Mouse (Mus musculus) MEL (cell line): ENCODE results near the gene Ccdc86. TPM values are rescaled to one million over a fixed set of nuclear protein-coding genes. Genes with fewer than 3 reads are reported as not detected.

ENCODE experiments used
- DNase-seq: peaks from one replicate; pipeline ENCODE4 v3.0.0; 2011; ENCODE audit warnings: low read depth, low spot score
- H3K27ac ChIP-seq: 2 replicates; pipeline ENCODE4 v1.5.1; 2012; ENCODE audit warnings: low read depth, mild to moderate bottlenecking, control low read depth, low read length, moderate library complexity; ENCODE audit not compliant: control insufficient read depth
- H3K27me3 ChIP-seq, 2 experiments: fragments of 150-350 bp in 1 of 2; sonication (generic) in 1 of 2; 2 replicates each; pipeline ENCODE4 v1.6.1; 2012; ENCODE audit warnings: low read length in 2 of 2, mild to moderate bottlenecking in 2 of 2, improper control_type of control experiment in 1 of 2, moderate library complexity in 1 of 2; ENCODE audit not compliant: insufficient read depth in 2 of 2, control insufficient read depth in 1 of 2
- H3K36me3 ChIP-seq, 2 experiments: 2 replicates each; pipeline ENCODE4 v1.6.1; 2012 to 2014; ENCODE audit warnings: low read length in 2 of 2, improper control_type of control experiment in 1 of 2, inconsistent platforms in 1 of 2, mild to moderate bottlenecking in 1 of 2; ENCODE audit not compliant: insufficient read depth in 2 of 2, control insufficient read depth in 1 of 2
- H3K4me1 ChIP-seq, 2 experiments: fragments of 150-350 bp in 1 of 2; sonication (generic) in 1 of 2; 2 replicates each; pipeline ENCODE4 v1.6.1; 2012; ENCODE audit warnings: low read length in 2 of 2, improper control_type of control experiment in 1 of 2, mild to moderate bottlenecking in 1 of 2; ENCODE audit not compliant: insufficient read depth in 2 of 2, control insufficient read depth in 1 of 2
- H3K4me3 ChIP-seq, 2 experiments: fragments of 150-350 bp in 1 of 2; sonication (generic) in 1 of 2; 2 replicates each; pipeline ENCODE4 v1.5.1; 2012; ENCODE audit warnings: low read depth in 2 of 2, low read length in 2 of 2, mild to moderate bottlenecking in 2 of 2, moderate library complexity in 2 of 2, control low read depth in 1 of 2, improper control_type of control experiment in 1 of 2; ENCODE audit not compliant: control insufficient read depth in 1 of 2, insufficient read depth in 1 of 2
- H3K79me2 ChIP-seq: 2 replicates; pipeline ENCODE4 v1.6.1; 2012; ENCODE audit warnings: mild to moderate bottlenecking, low read length, moderate library complexity; ENCODE audit not compliant: control insufficient read depth, poor library complexity, insufficient read depth
- H3K9ac ChIP-seq: 2 replicates; pipeline ENCODE4 v1.6.1; 2012; ENCODE audit warnings: low read depth, mild to moderate bottlenecking, control low read depth, low read length, moderate library complexity; ENCODE audit not compliant: control insufficient read depth, poor library complexity, severe bottlenecking
- H3K9me3 ChIP-seq: fragments of 150-350 bp; sonication (generic); replicated peaks from 2 replicates; pipeline ENCODE4 v1.6.1; 2012; ENCODE audit warnings: mild to moderate bottlenecking, low read length, improper control_type of control experiment, moderate library complexity; ENCODE audit not compliant: insufficient read depth
- BHLHE40 ChIP-seq: IDR thresholded peaks from 2 replicates; pipeline ENCODE4 v1.6.1; 2012; ENCODE audit warnings: low read depth, mild to moderate bottlenecking, inconsistent platforms, low read length, improper control_type of control experiment, borderline replicate concordance
- CHD1 ChIP-seq: IDR thresholded peaks from 2 replicates; pipeline ENCODE4 v1.6.1; 2012; ENCODE audit warnings: low read depth, mild to moderate bottlenecking, inconsistent platforms, low read length, improper control_type of control experiment
- CTCF ChIP-seq, 3 experiments: IDR thresholded peaks in 2 of 3; conservative IDR thresholded peaks in 1 of 3; 2 replicates each; pipeline ENCODE4 v1.5.1; 2011 to 2012; ENCODE audit warnings: low read length in 3 of 3, low read depth in 2 of 3, mild to moderate bottlenecking in 2 of 3, improper control_type of control experiment in 1 of 3, inconsistent platforms in 1 of 3, mixed read lengths in 1 of 3, moderate library complexity in 1 of 3; ENCODE audit not compliant: control insufficient read depth in 1 of 3, insufficient read depth in 1 of 3, poor library complexity in 1 of 3, severe bottlenecking in 1 of 3
- EP300 ChIP-seq, 2 experiments: IDR thresholded peaks; 2 replicates each; pipeline ENCODE4 v1.6.1; 2011; ENCODE audit warnings: improper control_type of control experiment in 2 of 2, low read length in 2 of 2, low read depth in 1 of 2, mild to moderate bottlenecking in 1 of 2
- GATA1 ChIP-seq: IDR thresholded peaks from 2 replicates; pipeline ENCODE4 v1.6.1; 2011; ENCODE audit warnings: low read depth, low read length, improper control_type of control experiment
- KAT2A ChIP-seq: conservative IDR thresholded peaks from 2 replicates; pipeline ENCODE4 v1.6.1; 2012; ENCODE audit warnings: low read depth, low read length, improper control_type of control experiment, inconsistent platforms
- MAX ChIP-seq: IDR thresholded peaks from 2 replicates; pipeline ENCODE4 v1.6.1; 2011; ENCODE audit warnings: low read length, improper control_type of control experiment
- MAZ ChIP-seq: IDR thresholded peaks from 2 replicates; pipeline ENCODE4 v1.6.1; 2012; ENCODE audit warnings: low read depth, mild to moderate bottlenecking, inconsistent platforms, low read length, improper control_type of control experiment
- NRF1 ChIP-seq: IDR thresholded peaks from 2 replicates; pipeline ENCODE4 v1.6.1; 2014; ENCODE audit warnings: low read depth, mild to moderate bottlenecking, inconsistent platforms, low read length, improper control_type of control experiment, moderate library complexity; ENCODE audit not compliant: poor library complexity, insufficient read depth, severe bottlenecking
- RAD21 ChIP-seq: IDR thresholded peaks from 2 replicates; pipeline ENCODE4 v1.6.1; 2011; ENCODE audit warnings: mild to moderate bottlenecking, low read depth, low read length, improper control_type of control experiment
- SMC3 ChIP-seq: IDR thresholded peaks from 2 replicates; pipeline ENCODE4 v1.6.1; 2011; ENCODE audit warnings: low read depth, low read length, improper control_type of control experiment
- TAL1 ChIP-seq: IDR thresholded peaks from 2 replicates; pipeline ENCODE4 v1.6.1; 2012; ENCODE audit warnings: mild to moderate bottlenecking, inconsistent platforms, low read length, moderate library complexity, mixed read lengths
- TCF12 ChIP-seq: IDR thresholded peaks from 2 replicates; pipeline ENCODE4 v1.6.1; 2014; ENCODE audit warnings: low read depth, mild to moderate bottlenecking, inconsistent platforms, low read length, improper control_type of control experiment, moderate library complexity
- UBTF ChIP-seq: IDR thresholded peaks from 2 replicates; pipeline ENCODE4 v1.6.1; 2012; ENCODE audit warnings: low read depth, mild to moderate bottlenecking, inconsistent platforms, low read length, improper control_type of control experiment, moderate library complexity, borderline replicate concordance; ENCODE audit not compliant: insufficient read depth
- ZC3H11A ChIP-seq: IDR thresholded peaks from 2 replicates; pipeline ENCODE4 v1.6.1; 2012; ENCODE audit warnings: low read depth, mild to moderate bottlenecking, inconsistent platforms, low read length, improper control_type of control experiment
- ZMIZ1 ChIP-seq: IDR thresholded peaks from 2 replicates; pipeline ENCODE4 v1.6.1; 2012; ENCODE audit warnings: low read depth, mild to moderate bottlenecking, inconsistent platforms, low read length, improper control_type of control experiment, moderate library complexity
- polyA plus RNA-seq, 2 experiments: library from polyadenylated mRNA; stranded (reverse) in 1 of 2; unstranded in 1 of 2; fragments of >175 nt in 1 of 2; fragments of >200 nt in 1 of 2; gene quantifications; 2 replicates each; pipeline versions ENCODE4 v1.2.1 to v1.2.4; 2012; ENCODE audit warnings: low replicate concordance in 2 of 2, low read depth in 1 of 2; ENCODE audit not compliant: insufficient read length in 2 of 2, insufficient read depth in 1 of 2, missing spikeins in 1 of 2
- total RNA-seq: library from RNA; depleted of rRNA; stranded (reverse); fragments of 300-350 nt; gene quantifications from 2 replicates; pipeline ENCODE4 v1.2.3, GENCODE M21; 2012

Ccdc86 gene
- total and polyA plus RNA-seq, 3 experiments = 29.5 to 50.9 TPM; not detected in 1

- Histone ChIP-seq H3K27ac (peak within 1 kb of the TSS; percentile 54), H3K4me3 (0 out of 4 replicates have a peak within 1 kb of the TSS, but pooled peaks of 1 of the 2 experiments have one; percentile 4), H3K4me1 (peaks cover 10 to 32% of the 10 kb centered on the region in 2 experiments), H3K36me3 (peaks cover 0 to 20% of the 10 kb centered on the region in 2 experiments; a peak in 2 of 4 replicates), H3K9me3 (no peaks in the 10 kb centered on the region)
- DNase-seq = peak; percentile 74
- TF ChIP-seq TCF12 (0 out of 2 replicates have a peak, but pooled peaks have one; percentile 35), TAL1 (0 out of 2 replicates have a peak, but pooled peaks have one; percentile 20), EP300 (IDR thresholded peaks at IDR 0.05; ENCODE audit: low read depth in 1 of 2, low read length in 2 of 2) (peak; percentile 46 to 58; a peak in 3 of 4 replicates), GATA1 (peak; percentile 75), NRF1 (no peak)
- TF ChIP-seq, all 39 proteins: peak for 4
- Histone ChIP-seq H3K79me2 (no peaks in the 10 kb centered on the region), H3K27me3 (no peaks in the 10 kb centered on the region), H3K9ac (no peak within 1 kb of the TSS)
Measured at GRCm38 (mm10) chr19:10937110-10937563, 11.9 kb downstream of the Ccdc86 start, which contains the start of gene Ptgdr2. TSS of gene Ptgdr2 (plus strand) at chr19:10937160.

- peaks cover 10 to 38% of the 10 kb centered on the region in 2 experiments for H3K4me1 ChIP-seq
- H3K4me3 ChIP-seq = no peak overlapping the region
- TF ChIP-seq SMC3 (peak; percentile 15; the same call in 1 of the 2 replicates), MAX (no peak), CTCF (IDR thresholded peaks at IDR 0.05 in 2 of 3, conservative IDR thresholded peaks at IDR 0.05 in 1 of 3; ENCODE audit: control insufficient read depth in 1 of 3, insufficient read depth in 1 of 3, low read depth in 2 of 3, low read length in 3 of 3, poor library complexity in 1 of 3, severe bottlenecking in 1 of 3) (peak; percentile 30 to 46 (median 44); a peak in 5 of 6 replicates), RAD21 (peak; percentile 1; the same call in 1 of the 2 replicates)
- TF ChIP-seq, all 39 proteins: peak for 3
- peak; percentile 24 for DNase-seq
- peaks cover 0 to 20% of the 10 kb centered on the region in 2 experiments; a peak in 2 of 4 replicates for H3K36me3 ChIP-seq
- no peak overlapping the region for H3K27ac ChIP-seq
- no peak overlapping the region for H3K9ac ChIP-seq
- no peaks in the 10 kb centered on the region for H3K79me2 ChIP-seq
- H3K9me3 ChIP-seq = no peaks in the 10 kb centered on the region
- H3K27me3 ChIP-seq = 0 out of 4 replicates have a peak, but pooled peaks cover 0 to 3% of the 10 kb centered on the region in 2 experiments
Measured at GRCm38 (mm10) chr19:10936077-10936476, 13.0 kb downstream of the Ccdc86 start.

GRCm38 (mm10) chr19:10935029-10935428 lies 14.0 kb downstream of the Ccdc86 start:
- no peak overlapping the region for H3K9ac ChIP-seq
- H3K36me3 ChIP-seq = peaks cover 0 to 20% of the 10 kb centered on the region in 2 experiments; a peak in 2 of 4 replicates
- no peaks in the 10 kb centered on the region for H3K9me3 ChIP-seq
- no peak overlapping the region for H3K4me3 ChIP-seq
- TF ChIP-seq BHLHE40 (no peak), ZC3H11A (no peak), MAZ (no peak), UBTF (no peak), KAT2A (no peak), ZMIZ1 (no peak), CHD1 (no peak), EP300 (IDR thresholded peaks at IDR 0.05; ENCODE audit: low read depth in 1 of 2, low read length in 2 of 2) (no peak)
- TF ChIP-seq, all 39 proteins: peak for 0
- Histone ChIP-seq H3K27me3 (0 out of 4 replicates have a peak, but pooled peaks cover 0 to 3% of the 10 kb centered on the region in 2 experiments), H3K79me2 (no peaks in the 10 kb centered on the region), H3K27ac (no peak overlapping the region), H3K4me1 (peaks cover 10 to 38% of the 10 kb centered on the region in 2 experiments)
- DNase-seq = peak; percentile 37
